Mouse (Mus musculus) ES-Bruce4 (cell line): ENCODE results near the gene Slc25a42. TPM values are rescaled to one million over a fixed set of nuclear protein-coding genes. Genes with fewer than 3 reads are reported as not detected.

Experiments used
- H3K27ac ChIP-seq: 2 replicates; pipeline ENCODE4 v1.5.1; 2012; ENCODE audit warnings: low read length, inconsistent platforms; ENCODE audit not compliant: insufficient read depth
- H3K27me3 ChIP-seq: 2 replicates; pipeline ENCODE4 v1.6.1; 2012; ENCODE audit warnings: mild to moderate bottlenecking, low read length, inconsistent platforms; ENCODE audit not compliant: control insufficient read depth, poor library complexity, insufficient read depth, severe bottlenecking
- H3K36me3 ChIP-seq: 2 replicates; pipeline ENCODE4 v1.6.1; 2012; ENCODE audit warnings: inconsistent platforms, mild to moderate bottlenecking, low read length, moderate library complexity; ENCODE audit not compliant: control insufficient read depth, poor library complexity, insufficient read depth, severe bottlenecking
- H3K4me1 ChIP-seq: one replicate; pipeline ENCODE4 v1.8.1; 2011; ENCODE audit warnings: low read length; ENCODE audit not compliant: control insufficient read depth, insufficient read depth
- H3K4me3 ChIP-seq: 2 replicates; pipeline ENCODE4 v1.5.1; 2011; ENCODE audit warnings: low read depth, mild to moderate bottlenecking, low read length
- H3K9ac ChIP-seq: 2 replicates; pipeline ENCODE4 v1.6.1; 2012; ENCODE audit warnings: low read depth, mild to moderate bottlenecking, inconsistent platforms; ENCODE audit not compliant: poor library complexity, severe bottlenecking
- H3K9me3 ChIP-seq: replicated peaks from 2 replicates; pipeline ENCODE4 v1.6.1; 2012; ENCODE audit warnings: mild to moderate bottlenecking, low read length, inconsistent platforms; ENCODE audit not compliant: control insufficient read depth, poor library complexity, insufficient read depth, severe bottlenecking
- CTCF ChIP-seq: IDR thresholded peaks from one replicate; pipeline ENCODE4 v1.8.1; 2011; ENCODE audit warnings: low read depth, low read length
- EP300 ChIP-seq: IDR thresholded peaks from 2 replicates; pipeline ENCODE4 v1.6.1; 2011; ENCODE audit warnings: low read depth, low read length; ENCODE audit not compliant: insufficient read depth
- POLR2A ChIP-seq: IDR thresholded peaks from one replicate; pipeline ENCODE4 v1.8.1; 2011; ENCODE audit warnings: low read length; ENCODE audit not compliant: insufficient read depth
- polyA plus RNA-seq: library from polyadenylated mRNA; stranded (reverse); fragments of >200 nt; gene quantifications from 2 replicates; pipeline ENCODE4 v1.2.4, GENCODE M21; 2011; ENCODE audit warnings: low read depth; ENCODE audit not compliant: missing spikeins, insufficient read depth, insufficient read length

Slc25a42 gene
- polyA plus RNA-seq, 1 experiment, result 7.8 TPM

- Histone ChIP-seq H3K36me3 (peaks cover 2% of the 10 kb centered on the region), H3K9ac (no peak overlapping the region), H3K9me3 (no peaks in the 10 kb centered on the region), H3K4me3 (no peak overlapping the region), H3K4me1 (peaks cover 2% of the 10 kb centered on the region), H3K27ac (no peak overlapping the region), H3K27me3 (no peaks in the 10 kb centered on the region)
- TF ChIP-seq POLR2A (no peak), EP300 (no peak), CTCF (no peak)
Measured at GRCm38 (mm10) chr8:70173320-70173719, 38.8 kb downstream of the Slc25a42 start.

GRCm38 (mm10) chr8:70172043-70172681 lies 39.9 kb downstream of the Slc25a42 start, which contains the start of gene Tmem161a:
TSS of gene Tmem161a (plus strand) at chr8:70172356.
- no peak within 1 kb of the TSS for H3K27ac ChIP-seq
- no peaks in the 10 kb centered on the region; the same call in 1 of the 2 replicates for H3K36me3 ChIP-seq
- H3K27me3 ChIP-seq, result no peaks in the 10 kb centered on the region
- no peaks in the 10 kb centered on the region for H3K9me3 ChIP-seq
- peaks cover 2% of the 10 kb centered on the region for H3K4me1 ChIP-seq
- TF ChIP-seq POLR2A (peak; percentile 73), EP300 (no peak), CTCF (no peak)
- peak within 1 kb of the TSS; percentile 60 for H3K9ac ChIP-seq
- H3K4me3 ChIP-seq, result peak within 1 kb of the TSS; percentile 84

GRCm38 (mm10) chr8:70171240-70171639 lies 40.9 kb downstream of the Slc25a42 start:
- H3K9ac ChIP-seq, result peak overlapping the region; percentile 11; the same call in 1 of the 2 replicates
- H3K4me3 ChIP-seq, result no peak overlapping the region
- H3K27me3 ChIP-seq, result no peaks in the 10 kb centered on the region
- peaks cover 2% of the 10 kb centered on the region for H3K4me1 ChIP-seq
- H3K9me3 ChIP-seq, result no peaks in the 10 kb centered on the region
- no peak overlapping the region for H3K27ac ChIP-seq
- TF ChIP-seq EP300 (no peak), CTCF (no peak), POLR2A (no peak)
- H3K36me3 ChIP-seq, result no peaks in the 10 kb centered on the region

GRCm38 (mm10) chr8:70170748-70171147 lies 41.4 kb downstream of the Slc25a42 start:
- H3K27ac ChIP-seq, result no peak overlapping the region
- peaks cover 2% of the 10 kb centered on the region for H3K4me1 ChIP-seq
- no peak overlapping the region for H3K4me3 ChIP-seq
- TF ChIP-seq CTCF (no peak), EP300 (no peak), POLR2A (no peak)
- H3K9ac ChIP-seq, result no peak overlapping the region
- no peaks in the 10 kb centered on the region for H3K9me3 ChIP-seq
- no peaks in the 10 kb centered on the region for H3K27me3 ChIP-seq
- H3K36me3 ChIP-seq, result no peaks in the 10 kb centered on the region

- Histone ChIP-seq H3K36me3 (no peaks in the 10 kb centered on the region), H3K27me3 (no peaks in the 10 kb centered on the region), H3K4me3 (no peak overlapping the region), H3K9ac (no peak overlapping the region), H3K9me3 (no peaks in the 10 kb centered on the region), H3K27ac (no peak overlapping the region), H3K4me1 (peaks cover 2% of the 10 kb centered on the region)
- TF ChIP-seq CTCF, result no peak
- TF ChIP-seq EP300, result no peak
- TF ChIP-seq POLR2A, result no peak
Measured at GRCm38 (mm10) chr8:70170116-70170515, 42.0 kb downstream of the Slc25a42 start.

GRCm38 (mm10) chr8:70166504-70167110 lies 45.5 kb downstream of the Slc25a42 start:
- Histone ChIP-seq H3K27ac (no peak overlapping the region), H3K9ac (peak overlapping the region; percentile 17)

More at GRCm38 (mm10) chr8:70166504-70167110, 45.5 kb downstream of the Slc25a42 start:
- peaks cover 2% of the 10 kb centered on the region for H3K4me1 ChIP-seq
- H3K9me3 ChIP-seq, result no peaks in the 10 kb centered on the region
- no peaks in the 10 kb centered on the region for H3K36me3 ChIP-seq
- TF ChIP-seq CTCF, result peak; percentile 94
- TF ChIP-seq POLR2A, result no peak
- no peaks in the 10 kb centered on the region for H3K27me3 ChIP-seq
- peak overlapping the region; percentile 37 for H3K4me3 ChIP-seq
